Mouse (Mus musculus): Measurements from ENCODE around the gene Mrgprb5.
A peak's percentile ranks its signal among the peaks of the same experiment; 100 is the strongest.
"Not testable (repeated sequence)": the region's sequence is repeated elsewhere in the genome, so short reads cannot be mapped to it uniquely, and the experiment has no call there.

Gene Mrgprb5

DNA sequence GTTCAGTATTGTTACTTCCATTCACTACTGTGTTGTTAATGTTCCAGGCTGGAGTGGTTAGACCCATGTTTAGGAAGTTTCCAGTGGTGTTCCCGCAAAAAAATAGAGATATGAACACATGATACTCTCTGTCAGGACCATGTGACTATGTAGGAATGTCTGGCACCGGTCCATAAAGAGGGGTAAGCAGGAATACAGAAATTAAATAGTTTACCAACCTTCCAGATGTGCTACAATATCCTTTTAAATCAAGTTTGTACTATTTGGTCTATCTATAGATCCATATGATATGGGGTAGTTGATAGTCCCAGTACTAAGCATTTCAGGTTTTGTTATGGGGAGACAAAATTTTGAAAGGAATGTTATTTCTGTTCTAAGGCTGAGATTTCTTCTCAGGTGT is at the start of gene Mrgprb5:
Mrgprb5 (minus strand) TSS at position 101 of the 400 bp plus-strand sequence.
- DNase-seq (ENCODE audit: low read depth, low spot score), result no peak

DNA sequence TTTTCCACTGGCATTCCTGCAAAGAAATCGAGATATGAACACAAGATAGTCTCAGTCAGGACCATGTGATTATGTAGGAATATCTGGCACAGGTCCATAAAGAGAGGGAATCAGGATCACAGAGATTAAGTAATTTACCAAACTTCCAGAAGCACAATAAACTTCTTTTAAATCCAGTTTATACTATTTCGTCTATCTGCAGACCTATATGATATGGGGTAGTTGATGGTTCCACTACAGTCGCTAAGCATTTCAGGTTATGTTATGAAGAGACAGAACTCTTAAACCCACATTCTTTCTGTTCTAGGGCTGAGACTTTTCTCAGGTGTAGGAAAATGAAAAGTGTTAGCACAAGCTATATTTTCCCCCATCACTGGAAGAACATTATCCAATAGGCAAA is 30.4 kb upstream of the Mrgprb5 start, which contains the start of gene Mrgprb4:
Mrgprb4 (minus strand) TSS at position 101 of the 400 bp plus-strand sequence.
- DNase-seq (ENCODE audit: low read depth, low spot score), result no peak

DNA sequence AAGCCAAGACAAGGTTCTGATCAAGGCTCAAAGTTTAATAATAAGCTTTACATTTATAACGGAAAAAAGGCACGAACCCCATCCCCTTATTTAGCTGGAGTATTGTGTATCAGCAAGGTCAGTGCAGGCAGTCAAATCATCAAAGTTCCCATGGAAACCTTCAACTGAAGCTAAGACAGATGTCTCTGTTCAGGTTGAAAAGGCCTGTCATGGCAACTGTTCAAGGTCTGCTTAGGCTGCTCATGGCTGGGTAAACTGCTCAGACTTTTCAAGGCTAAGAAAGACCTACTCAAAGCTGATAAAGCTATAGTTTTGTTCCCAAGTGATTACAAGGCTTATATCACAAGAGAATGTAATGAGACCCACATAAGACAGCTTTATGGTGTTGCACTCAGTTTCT is 1.3 kb downstream of the Mrgprb5 start:
- DNase-seq (ENCODE audit: low read depth, low spot score), result no peak

DNA sequence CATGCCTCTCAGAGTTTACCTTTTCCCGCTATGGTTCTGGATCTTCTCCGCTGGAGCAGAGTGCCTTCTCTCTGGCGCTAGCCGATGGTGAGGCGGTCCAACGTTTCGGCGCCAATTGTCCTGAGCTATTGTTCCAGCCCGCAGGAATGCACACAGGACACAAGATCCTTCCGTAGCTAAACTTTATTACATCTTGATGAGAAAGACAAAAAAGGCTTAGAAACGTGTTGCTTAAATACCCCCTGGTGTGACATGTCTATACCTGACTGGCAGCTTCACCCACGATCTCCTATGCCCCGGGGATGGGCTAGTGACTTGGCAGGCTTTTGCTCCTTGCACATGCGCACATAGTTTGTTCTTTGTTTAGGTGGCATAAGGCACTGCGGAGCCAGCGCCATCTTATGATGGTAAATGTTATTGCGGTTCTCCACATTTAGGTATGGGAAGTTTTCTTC is 30.5 kb downstream of the Mrgprb5 start:
- DNase-seq (ENCODE audit: low read depth, low spot score), result no peak

DNA sequence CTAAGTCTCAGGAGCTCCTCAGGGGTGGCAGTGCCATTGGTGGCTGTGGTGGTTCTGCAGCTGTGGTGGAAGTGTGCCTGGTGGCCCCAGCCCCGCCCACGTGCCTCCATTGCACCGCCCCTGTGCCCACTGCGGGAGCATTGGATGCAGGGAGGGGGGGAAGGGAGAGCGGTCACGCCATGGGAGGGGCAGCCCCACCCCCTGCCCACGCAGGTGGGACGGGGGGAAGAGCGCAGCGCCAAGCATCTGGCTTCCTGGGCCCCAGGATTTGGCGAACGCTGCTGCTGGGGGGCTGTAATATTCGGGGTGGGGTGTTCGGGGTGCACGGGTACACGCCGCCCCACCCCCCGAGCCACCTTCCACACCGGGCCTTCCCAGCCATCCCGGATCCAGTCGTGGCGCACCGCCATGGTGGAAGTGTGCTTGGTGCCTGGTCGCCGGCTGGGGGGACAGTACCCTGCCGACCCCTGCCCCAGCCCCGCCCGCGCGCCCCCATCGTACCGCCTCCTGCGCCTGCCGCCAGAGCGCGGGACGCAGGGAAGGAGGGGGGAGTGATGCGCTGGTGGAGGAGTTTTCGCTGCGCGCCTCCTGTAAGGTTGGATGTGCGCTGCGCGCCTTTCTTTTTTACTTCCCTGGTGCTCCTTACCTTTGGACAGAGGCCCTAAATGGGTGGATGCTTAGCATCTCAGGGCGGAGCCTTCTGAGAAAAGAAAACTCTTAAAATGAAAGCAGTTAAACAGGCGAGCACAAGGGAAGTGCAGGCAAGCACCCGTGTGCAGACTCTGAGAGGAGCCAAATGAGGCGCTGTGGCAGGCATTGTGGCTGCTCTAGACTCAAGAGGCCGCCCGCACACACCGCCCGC is 31.4 kb downstream of the Mrgprb5 start:
- peak; percentile 13 for DNase-seq (ENCODE audit: low read depth, low spot score)

DNA sequence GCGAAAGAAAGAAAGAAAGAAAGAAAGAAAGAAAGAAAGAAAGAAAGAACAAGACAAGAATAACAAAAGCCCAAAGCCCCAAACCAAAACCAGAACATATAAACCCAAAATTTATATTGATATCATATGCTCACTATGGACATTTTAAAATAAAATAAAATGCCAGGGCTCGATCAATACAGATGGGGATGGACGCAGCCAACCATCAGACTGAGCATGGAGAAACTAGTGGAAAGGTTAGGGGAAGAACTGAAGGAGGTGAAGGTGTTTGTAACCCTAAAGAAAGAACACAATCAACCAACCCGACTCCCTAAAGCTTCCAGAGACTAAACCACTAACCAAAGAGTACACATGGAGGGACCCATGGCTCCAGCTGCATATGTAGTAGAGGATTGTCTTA is 36.1 kb downstream of the Mrgprb5 start:
- no peak for DNase-seq (ENCODE audit: low read depth, low spot score)

DNA sequence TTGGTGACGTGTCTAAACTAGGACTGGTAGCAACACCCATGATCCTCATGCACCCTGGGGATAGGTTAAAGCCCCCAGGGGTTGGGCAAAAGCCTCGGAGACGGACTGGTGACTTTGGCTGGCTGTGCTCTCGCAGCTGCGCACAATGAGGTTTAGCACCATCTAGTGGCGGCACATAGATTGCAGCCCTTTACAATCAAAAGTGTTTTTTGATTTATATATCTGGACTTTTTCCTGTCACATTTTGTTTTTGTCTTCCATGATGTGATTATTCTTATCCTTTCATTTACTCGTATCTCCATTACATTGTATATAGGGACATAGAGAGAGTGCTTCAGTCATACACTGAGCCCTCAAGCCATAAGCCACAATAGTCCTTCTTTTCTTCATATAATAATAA is 36.6 kb downstream of the Mrgprb5 start:
- not testable (repeated sequence) for DNase-seq (ENCODE audit: low read depth, low spot score)

DNA sequence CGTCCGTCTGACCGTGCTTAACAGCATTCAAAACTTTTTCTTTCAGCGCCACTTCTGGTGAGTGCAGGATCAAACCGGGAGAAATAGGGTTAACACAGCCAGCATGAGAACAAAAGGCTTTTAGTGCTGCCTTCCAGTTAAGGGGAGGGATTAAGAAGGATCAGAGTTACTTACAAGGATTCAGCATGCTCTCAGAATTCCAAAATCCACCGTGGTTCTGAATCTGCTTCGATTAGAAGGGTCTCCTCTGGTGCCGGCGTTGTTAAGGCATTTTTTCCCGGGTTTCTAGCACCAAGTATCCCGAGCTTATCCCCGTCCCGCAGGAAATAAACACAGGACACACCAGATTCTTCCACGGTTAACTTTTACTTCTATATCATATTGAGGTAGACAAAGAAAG is 37.0 kb downstream of the Mrgprb5 start:
- not testable (repeated sequence) for DNase-seq (ENCODE audit: low read depth, low spot score)

DNA sequence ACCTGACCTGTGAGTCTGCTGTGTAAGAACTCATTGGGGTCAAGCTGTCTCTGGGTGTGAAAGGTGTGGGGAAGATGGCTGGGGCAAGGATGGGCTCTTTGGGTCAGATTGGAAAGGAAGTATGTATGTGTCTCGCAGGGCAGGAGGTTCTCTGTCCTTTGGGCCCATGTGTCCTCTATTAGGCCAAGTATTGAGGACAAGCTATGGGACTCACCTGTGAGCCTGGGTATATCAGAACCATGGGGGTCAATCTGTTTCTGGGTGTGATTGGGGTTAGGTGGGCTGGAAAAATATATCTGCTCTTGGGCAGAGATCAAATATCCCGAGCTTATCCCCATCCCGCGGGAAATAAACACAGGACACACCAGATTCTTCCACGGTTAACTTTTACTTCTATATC is 45.0 kb downstream of the Mrgprb5 start:
- no peak for DNase-seq (ENCODE audit: low read depth, low spot score)

Measured in c-Kit-negative CD71-positive TER-119-positive erythroid progenitor cells, embryonic 14.5 days (primary cell).